Mouse (Mus musculus): ENCODE results near the gene Pip4k2b. TPM values are rescaled to one million over a fixed set of nuclear protein-coding genes. Genes with fewer than 3 reads are reported as not detected.

Pip4k2b gene
- polyA plus RNA-seq, 1 experiment from 2014 or later, result 0.75 TPM

DNA sequence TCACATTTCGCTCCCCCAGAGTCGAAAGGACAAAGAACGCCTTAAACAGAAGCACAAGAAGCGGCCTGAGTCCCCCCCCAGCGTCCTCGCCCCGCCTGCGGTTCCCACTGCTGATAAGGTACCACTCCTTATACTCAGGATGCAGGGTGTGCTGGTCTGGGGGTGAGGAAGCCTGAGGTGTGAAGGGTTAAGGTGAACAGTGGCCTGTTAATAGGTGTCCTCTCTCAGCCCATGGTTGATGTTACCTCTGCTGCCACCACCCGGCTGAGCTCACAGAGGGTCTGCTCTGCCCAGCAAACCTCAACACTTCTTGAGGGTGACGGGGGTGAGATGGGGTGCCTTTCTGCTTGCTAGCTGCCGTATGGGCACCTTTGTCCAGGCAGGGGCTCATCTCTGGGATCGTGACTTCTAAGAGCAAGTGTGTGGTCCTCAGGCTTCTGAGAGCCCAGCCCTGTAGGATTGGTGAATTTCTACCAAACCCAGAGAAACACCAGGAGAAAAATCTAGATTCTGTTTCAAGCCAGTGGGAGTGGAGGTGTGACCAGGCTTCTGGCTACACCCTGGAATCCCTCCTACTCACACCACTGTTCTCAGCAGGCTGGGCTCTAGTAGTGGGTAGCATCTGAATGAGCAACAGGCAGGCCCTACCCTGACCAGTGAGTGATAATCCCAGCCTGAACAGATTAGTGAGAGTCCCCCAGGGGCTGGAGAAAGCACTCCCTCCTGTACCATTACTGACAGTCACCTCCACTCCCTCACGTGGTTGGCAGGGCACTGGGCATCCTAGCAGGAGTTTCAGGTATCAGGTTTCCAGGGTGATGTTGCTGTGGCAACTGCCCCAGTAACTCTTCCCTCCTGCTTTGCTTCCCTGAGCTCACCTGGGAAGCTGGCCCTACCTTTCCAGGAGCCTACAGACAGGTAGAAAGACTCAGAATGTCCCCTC, 74.0 kb downstream of the Pip4k2b start:
- WGBS, result 62% methylated on average over 13 of the region's 13 CpGs
- no peak for DNase-seq (ENCODE audit: low spot score)
- Histone ChIP-seq H3K4me1 (replicated peaks; ENCODE audit: control insufficient read depth, insufficient read depth) (no peaks in the 10 kb centered on the region), H3K4me2 (replicated peaks; ENCODE audit: low read depth) (no peak overlapping the region; the same call in 1 of the 2 replicates), H3K4me3 (ENCODE audit: low read depth, low read length) (no peak overlapping the region), H3K9me3 (ENCODE audit: control insufficient read depth, low read length) (no peaks in the 10 kb centered on the region), H3K9ac (ENCODE audit: low read length) (no peak overlapping the region; the same call in 1 of the 2 replicates), H3K36me3 (ENCODE audit: control insufficient read depth, insufficient read depth, low read length) (peaks cover 17% of the 10 kb centered on the region), H3K27me3 (ENCODE audit: control insufficient read depth, insufficient read depth, low read length) (no peaks in the 10 kb centered on the region), H3K27ac (replicated peaks) (no peak overlapping the region)
- TF ChIP-seq EP300 (optimal IDR thresholded peaks at IDR 0.05) (no peak), CTCF (IDR thresholded peaks at IDR 0.05; ENCODE audit: low read depth) (0 out of 2 replicates have a peak, but pooled peaks have one; percentile 30)
- ATAC-seq (ENCODE audit: low FRiP score, low TSS enrichment), result no peak

DNA sequence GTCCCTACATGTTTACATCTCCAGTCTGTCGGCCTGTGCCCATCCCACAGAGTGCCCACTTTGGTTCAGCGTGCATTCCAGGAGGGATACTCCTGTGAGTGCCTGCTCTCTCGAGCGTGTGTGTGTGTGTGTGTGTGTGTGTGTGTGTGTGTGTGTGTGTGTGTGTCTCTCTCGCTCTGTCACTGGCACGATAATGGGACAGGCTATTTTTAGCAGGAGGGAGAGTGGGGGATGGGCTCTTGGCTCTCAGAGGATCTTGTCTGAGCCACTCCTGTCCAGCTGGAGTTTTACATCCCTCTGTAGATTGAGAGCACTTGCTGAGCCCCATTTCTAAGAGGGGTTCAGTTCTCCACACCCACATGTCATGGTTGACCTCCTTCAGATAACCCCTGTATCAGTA, 74.7 kb downstream of the Pip4k2b start:
- TF ChIP-seq CTCF (IDR thresholded peaks at IDR 0.05; ENCODE audit: low read depth), result no peak
- no peak for TF ChIP-seq EP300 (optimal IDR thresholded peaks at IDR 0.05)
- no peak for DNase-seq (ENCODE audit: low spot score)
- Histone ChIP-seq H3K27me3 (ENCODE audit: control insufficient read depth, insufficient read depth, low read length) (no peaks in the 10 kb centered on the region), H3K4me3 (ENCODE audit: low read depth, low read length) (no peak overlapping the region), H3K4me1 (replicated peaks; ENCODE audit: control insufficient read depth, insufficient read depth) (no peaks in the 10 kb centered on the region), H3K36me3 (ENCODE audit: control insufficient read depth, insufficient read depth, low read length) (peaks cover 17% of the 10 kb centered on the region), H3K9me3 (ENCODE audit: control insufficient read depth, low read length) (no peaks in the 10 kb centered on the region), H3K9ac (ENCODE audit: low read length) (no peak overlapping the region), H3K27ac (replicated peaks) (no peak overlapping the region), H3K4me2 (replicated peaks; ENCODE audit: low read depth) (no peak overlapping the region; the same call in 1 of the 2 replicates)
- WGBS, result 15% methylated on average over 6 of the region's 6 CpGs
- ATAC-seq (ENCODE audit: low FRiP score, low TSS enrichment), result peak; percentile 27; the same call in 1 of the 2 replicates

DNA sequence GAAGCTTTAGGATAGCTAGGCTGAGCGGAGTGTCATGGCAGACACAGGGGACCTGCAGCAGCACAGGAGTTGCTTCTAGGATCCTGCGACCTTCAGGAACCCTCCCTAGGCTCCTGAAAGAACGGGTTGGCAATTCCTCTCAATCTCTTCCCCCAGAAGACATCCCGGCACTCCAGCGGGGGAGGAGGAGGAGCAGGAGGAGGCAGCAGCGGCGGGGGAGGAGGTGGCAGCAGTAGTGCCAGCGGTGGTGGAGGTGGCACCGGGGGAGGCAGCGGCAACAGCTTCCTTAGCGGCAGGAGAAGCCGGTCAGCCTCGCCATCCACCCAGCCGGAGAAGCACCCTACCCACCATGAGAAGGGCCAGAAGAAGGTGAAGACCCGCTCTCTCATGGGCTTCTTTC, 75.2 kb downstream of the Pip4k2b start:
- Histone ChIP-seq H3K36me3 (ENCODE audit: control insufficient read depth, insufficient read depth, low read length) (peaks cover 17% of the 10 kb centered on the region), H3K27ac (replicated peaks) (peak overlapping the region; percentile 25; the same call in 1 of the 2 replicates), H3K27me3 (ENCODE audit: control insufficient read depth, insufficient read depth, low read length) (no peaks in the 10 kb centered on the region), H3K4me2 (replicated peaks; ENCODE audit: low read depth) (no peak overlapping the region), H3K4me1 (replicated peaks; ENCODE audit: control insufficient read depth, insufficient read depth) (no peaks in the 10 kb centered on the region), H3K9me3 (ENCODE audit: control insufficient read depth, low read length) (no peaks in the 10 kb centered on the region), H3K4me3 (ENCODE audit: low read depth, low read length) (no peak overlapping the region), H3K9ac (ENCODE audit: low read length) (no peak overlapping the region)
- ATAC-seq (ENCODE audit: low FRiP score, low TSS enrichment) (no peak), DNase-seq (ENCODE audit: low spot score) (no peak)
- TF ChIP-seq CTCF (IDR thresholded peaks at IDR 0.05; ENCODE audit: low read depth) (no peak), EP300 (optimal IDR thresholded peaks at IDR 0.05) (no peak)
- WGBS, result 62% methylated on average over 15 of the region's 15 CpGs

DNA sequence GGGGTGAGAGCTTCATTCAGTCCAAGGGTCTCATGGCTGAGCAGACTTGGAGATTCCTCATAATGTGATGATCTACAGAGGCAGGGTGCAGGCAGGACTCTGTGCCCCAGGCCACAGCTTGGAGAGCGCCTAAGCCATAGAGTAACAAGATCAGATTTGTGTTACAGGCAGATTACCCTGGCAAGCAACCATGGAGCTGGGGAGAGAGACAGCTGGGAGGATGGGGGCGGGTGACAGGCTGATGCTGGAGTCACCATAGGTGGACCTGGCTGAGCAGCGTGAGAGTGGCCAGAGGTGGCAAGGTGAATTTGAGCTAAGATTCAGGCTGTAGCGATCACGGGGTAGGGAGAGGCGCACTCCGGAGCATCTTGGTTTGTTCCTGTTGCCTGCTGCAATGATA, 76.3 kb downstream of the Pip4k2b start:
- Histone ChIP-seq H3K27me3 (ENCODE audit: control insufficient read depth, insufficient read depth, low read length) (no peaks in the 10 kb centered on the region), H3K4me1 (replicated peaks; ENCODE audit: control insufficient read depth, insufficient read depth) (no peaks in the 10 kb centered on the region)
- no peak for ATAC-seq (ENCODE audit: low FRiP score, low TSS enrichment)

DNA sequence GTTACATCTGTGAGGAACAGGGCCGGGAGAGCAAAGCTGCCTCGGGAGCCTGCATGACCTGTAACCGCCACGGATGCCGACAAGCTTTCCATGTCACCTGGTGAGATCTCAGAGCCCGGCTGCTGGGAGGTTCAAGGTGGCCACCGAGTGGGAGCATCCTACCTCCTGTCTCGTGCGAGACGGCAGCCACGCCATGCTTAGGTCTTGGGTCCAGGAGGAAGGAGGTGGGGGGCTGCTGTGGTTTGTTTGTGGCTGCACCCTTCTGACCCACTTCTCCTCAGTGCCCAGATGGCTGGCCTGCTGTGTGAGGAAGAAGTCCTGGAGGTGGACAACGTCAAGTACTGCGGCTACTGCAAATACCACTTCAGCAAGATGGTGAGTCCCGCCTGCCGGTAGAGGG, 77.7 kb downstream of the Pip4k2b start:
- no peaks in the 10 kb centered on the region for H3K9me3 ChIP-seq (ENCODE audit: control insufficient read depth, low read length)
- H3K4me1 ChIP-seq (replicated peaks; ENCODE audit: control insufficient read depth, insufficient read depth), result 0 out of 2 replicates have a peak, but pooled peaks cover 3% of the 10 kb centered on the region
- TF ChIP-seq EP300 (optimal IDR thresholded peaks at IDR 0.05) (no peak), CTCF (IDR thresholded peaks at IDR 0.05; ENCODE audit: low read depth) (no peak)
- H3K27me3 ChIP-seq (ENCODE audit: control insufficient read depth, insufficient read depth, low read length), result no peaks in the 10 kb centered on the region
- no peak overlapping the region for H3K4me2 ChIP-seq (replicated peaks; ENCODE audit: low read depth)
- DNase-seq (ENCODE audit: low spot score) (no peak), ATAC-seq (ENCODE audit: low FRiP score, low TSS enrichment) (no peak)
- H3K4me3 ChIP-seq (ENCODE audit: low read depth, low read length), result no peak overlapping the region
- peaks cover 5% of the 10 kb centered on the region; the same call in 1 of the 2 replicates for H3K36me3 ChIP-seq (ENCODE audit: control insufficient read depth, insufficient read depth, low read length)
- 91% methylated on average over 15 of the region's 15 CpGs for WGBS
- H3K9ac ChIP-seq (ENCODE audit: low read length), result no peak overlapping the region
- no peak overlapping the region for H3K27ac ChIP-seq (replicated peaks)

More for the DNA sequence above, 76.3 kb downstream of the Pip4k2b start:
- Histone ChIP-seq H3K27ac (replicated peaks) (no peak overlapping the region), H3K36me3 (ENCODE audit: control insufficient read depth, insufficient read depth, low read length) (peaks cover 11% of the 10 kb centered on the region), H3K4me3 (ENCODE audit: low read depth, low read length) (no peak overlapping the region), H3K4me2 (replicated peaks; ENCODE audit: low read depth) (no peak overlapping the region), H3K9me3 (ENCODE audit: control insufficient read depth, low read length) (no peaks in the 10 kb centered on the region), H3K9ac (ENCODE audit: low read length) (no peak overlapping the region)
- 91% methylated on average over 7 of the region's 7 CpGs for WGBS
- DNase-seq (ENCODE audit: low spot score), result no peak
- TF ChIP-seq CTCF (IDR thresholded peaks at IDR 0.05; ENCODE audit: low read depth), result no peak
- no peak for TF ChIP-seq EP300 (optimal IDR thresholded peaks at IDR 0.05)

DNA sequence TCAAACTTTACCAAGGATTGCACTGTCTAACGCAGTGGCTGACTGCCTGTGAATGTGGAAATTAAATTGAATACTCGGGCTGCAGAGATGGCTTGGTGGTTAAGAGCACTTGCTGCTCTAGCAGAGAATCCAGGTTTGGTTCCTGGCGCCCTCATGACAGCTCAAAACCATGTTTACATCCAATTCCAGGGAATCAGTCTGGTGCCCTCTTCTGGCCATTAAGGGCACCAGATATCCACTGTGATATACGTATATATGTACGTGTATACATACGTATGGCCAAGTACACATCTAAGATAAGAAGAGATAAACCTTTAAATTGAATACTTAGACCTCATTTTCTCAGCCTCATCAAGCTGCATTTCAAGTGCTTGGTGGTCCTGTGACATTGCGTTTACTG, 78.3 kb downstream of the Pip4k2b start:
- Histone ChIP-seq H3K27me3 (ENCODE audit: control insufficient read depth, insufficient read depth, low read length) (no peaks in the 10 kb centered on the region), H3K4me2 (replicated peaks; ENCODE audit: low read depth) (no peak overlapping the region), H3K9me3 (ENCODE audit: control insufficient read depth, low read length) (no peaks in the 10 kb centered on the region), H3K4me1 (replicated peaks; ENCODE audit: control insufficient read depth, insufficient read depth) (0 out of 2 replicates have a peak, but pooled peaks cover 3% of the 10 kb centered on the region), H3K4me3 (ENCODE audit: low read depth, low read length) (no peak overlapping the region), H3K36me3 (ENCODE audit: control insufficient read depth, insufficient read depth, low read length) (peaks cover 5% of the 10 kb centered on the region; the same call in 1 of the 2 replicates), H3K9ac (ENCODE audit: low read length) (no peak overlapping the region), H3K27ac (replicated peaks) (no peak overlapping the region)
- DNase-seq (ENCODE audit: low spot score), result no peak
- ATAC-seq (ENCODE audit: low FRiP score, low TSS enrichment), result no peak
- WGBS, result 82% methylated on average over 7 of the region's 7 CpGs
- TF ChIP-seq EP300 (optimal IDR thresholded peaks at IDR 0.05), result no peak
- peak; percentile 65 for TF ChIP-seq CTCF (IDR thresholded peaks at IDR 0.05; ENCODE audit: low read depth)
